Mouse (Mus musculus) CH12.LX (cell line): ENCODE results near the gene Slco4a1. TPM values are rescaled to one million over a fixed set of nuclear protein-coding genes. Genes with fewer than 3 reads are reported as not detected.
A peak's percentile ranks its signal among the peaks of the same experiment; 100 is the strongest.

ENCODE experiments used
- DNase-seq: peaks from one replicate; pipeline ENCODE4 v3.0.0-alpha.2; 2013; ENCODE audit errors: extremely low read depth
- H3K27ac ChIP-seq: 2 replicates; pipeline ENCODE4 v1.5.1; 2012; ENCODE audit warnings: low read depth, mild to moderate bottlenecking, control low read depth, moderate library complexity; ENCODE audit not compliant: insufficient read depth
- H3K27me3 ChIP-seq: replicated peaks from 2 replicates; pipeline ENCODE3; 2012; ENCODE audit warnings: inconsistent platforms
- H3K36me3 ChIP-seq, 2 experiments: replicated peaks in 1 of 2; 2 replicates each; pipeline versions ENCODE3 to v1.6.1; 2012; ENCODE audit warnings: inconsistent platforms in 1 of 2, low read length in 1 of 2, mild to moderate bottlenecking in 1 of 2, mixed read lengths in 1 of 2, moderate library complexity in 1 of 2; ENCODE audit not compliant: control insufficient read depth in 1 of 2, insufficient read depth in 1 of 2
- H3K4me1 ChIP-seq, 2 experiments: 2 replicates each; pipeline ENCODE4 v1.6.1; 2012; ENCODE audit warnings: inconsistent platforms in 1 of 2, moderate library complexity in 1 of 2; ENCODE audit not compliant: insufficient read depth in 2 of 2, control insufficient read depth in 1 of 2
- H3K4me2 ChIP-seq: 2 replicates; pipeline ENCODE4 v1.6.1; 2012; ENCODE audit warnings: low read depth, mild to moderate bottlenecking, control low read depth; ENCODE audit not compliant: poor library complexity, insufficient read depth, severe bottlenecking
- H3K4me3 ChIP-seq, 3 experiments: fragments of 150-350 bp in 1 of 3; sonication (generic) in 1 of 3; replicated peaks in 1 of 3; 2 replicates each; pipeline versions ENCODE3 to v1.5.1; 2011 to 2012; ENCODE audit warnings: low read depth in 2 of 3, low read length in 2 of 3, mild to moderate bottlenecking in 2 of 3, moderate library complexity in 2 of 3, control low read depth in 1 of 3, improper control_type of control experiment in 1 of 3, inconsistent platforms in 1 of 3, mixed read lengths in 1 of 3; ENCODE audit not compliant: poor library complexity in 1 of 3
- H3K79me2 ChIP-seq: replicated peaks from 2 replicates; pipeline ENCODE4 v1.6.1; 2012; ENCODE audit warnings: mild to moderate bottlenecking, moderate library complexity; ENCODE audit not compliant: control insufficient read depth, poor library complexity, insufficient read depth, severe bottlenecking; ENCODE audit errors: extremely low read depth
- H3K9ac ChIP-seq: 2 replicates; pipeline ENCODE4 v1.6.1; 2012; ENCODE audit warnings: low read depth, mild to moderate bottlenecking, control low read depth, moderate library complexity; ENCODE audit not compliant: insufficient read depth
- H3K9me3 ChIP-seq: replicated peaks from 2 replicates; pipeline ENCODE3; 2012; ENCODE audit warnings: low read length, inconsistent platforms, mixed read lengths
- BHLHE40 ChIP-seq: IDR thresholded peaks from 2 replicates; pipeline ENCODE4 v1.6.1; 2011; ENCODE audit warnings: mild to moderate bottlenecking, low read depth, low read length, improper control_type of control experiment
- CHD1 ChIP-seq: IDR thresholded peaks from 2 replicates; pipeline ENCODE4 v1.6.1; 2012; ENCODE audit warnings: low read depth, low read length, improper control_type of control experiment, inconsistent platforms
- CHD2 ChIP-seq: IDR thresholded peaks from 2 replicates; pipeline ENCODE4 v1.6.1; 2011; ENCODE audit warnings: low read length, improper control_type of control experiment
- ELF1 ChIP-seq: IDR thresholded peaks from 2 replicates; pipeline ENCODE4 v1.6.1; 2014; ENCODE audit warnings: low read depth, mild to moderate bottlenecking, inconsistent platforms, low read length, improper control_type of control experiment
- EP300 ChIP-seq: IDR thresholded peaks from 2 replicates; pipeline ENCODE4 v1.6.1; 2011; ENCODE audit warnings: low read length, improper control_type of control experiment
- ETS1 ChIP-seq: conservative IDR thresholded peaks from 2 replicates; pipeline ENCODE4 v1.6.1; 2012; ENCODE audit warnings: low read depth, mild to moderate bottlenecking, inconsistent platforms, low read length, improper control_type of control experiment, moderate library complexity
- GABPA ChIP-seq: IDR thresholded peaks from 2 replicates; pipeline ENCODE4 v1.6.1; 2012; ENCODE audit warnings: low read depth, low read length, improper control_type of control experiment, inconsistent platforms; ENCODE audit not compliant: insufficient replicate concordance
- HCFC1 ChIP-seq: IDR thresholded peaks from 2 replicates; pipeline ENCODE4 v1.6.1; 2012; ENCODE audit warnings: low read depth, mild to moderate bottlenecking, inconsistent platforms, low read length, improper control_type of control experiment
- IRF4 ChIP-seq: IDR thresholded peaks from 2 replicates; pipeline ENCODE4 v1.6.1; 2014; ENCODE audit warnings: low read depth, mild to moderate bottlenecking, inconsistent platforms, low read length, improper control_type of control experiment
- JUN ChIP-seq: IDR thresholded peaks from 2 replicates; pipeline ENCODE4 v1.6.1; 2011; ENCODE audit warnings: low read depth, mild to moderate bottlenecking, low read length, improper control_type of control experiment, moderate library complexity; ENCODE audit not compliant: insufficient read depth
- JUND ChIP-seq: conservative IDR thresholded peaks from 2 replicates; pipeline ENCODE4 v1.6.1; 2011; ENCODE audit warnings: low read depth, low read length, improper control_type of control experiment
- MAFK ChIP-seq: IDR thresholded peaks from 2 replicates; pipeline ENCODE4 v1.6.1; 2011; ENCODE audit warnings: low read length, improper control_type of control experiment; ENCODE audit not compliant: insufficient replicate concordance
- MAX ChIP-seq: IDR thresholded peaks from 2 replicates; pipeline ENCODE4 v1.6.1; 2011; ENCODE audit warnings: low read length, improper control_type of control experiment
- MAZ ChIP-seq: IDR thresholded peaks from 2 replicates; pipeline ENCODE4 v1.6.1; 2012; ENCODE audit warnings: low read depth, mild to moderate bottlenecking, inconsistent platforms, low read length, improper control_type of control experiment, moderate library complexity
- MEF2A ChIP-seq: IDR thresholded peaks from 2 replicates; pipeline ENCODE4 v1.6.1; 2014; ENCODE audit warnings: low read depth, mild to moderate bottlenecking, inconsistent platforms, low read length, improper control_type of control experiment, borderline replicate concordance
- MYC ChIP-seq: IDR thresholded peaks from 2 replicates; pipeline ENCODE4 v1.6.1; 2011; ENCODE audit warnings: low read depth, mild to moderate bottlenecking, improper control_type of control experiment, low read length
- NELFE ChIP-seq: IDR thresholded peaks from 2 replicates; pipeline ENCODE4 v1.6.1; 2011; ENCODE audit warnings: low read depth, low read length, improper control_type of control experiment
- PAX5 ChIP-seq: IDR thresholded peaks from 2 replicates; pipeline ENCODE4 v1.6.1; 2012; ENCODE audit warnings: low read length, inconsistent platforms, mixed read lengths
- POLR2AphosphoS2 ChIP-seq: IDR thresholded peaks from 2 replicates; pipeline ENCODE4 v1.6.1; 2011; ENCODE audit warnings: low read depth, low read length, improper control_type of control experiment
- RAD21 ChIP-seq: IDR thresholded peaks from 2 replicates; pipeline ENCODE4 v1.6.1; 2011; ENCODE audit warnings: low read depth, mild to moderate bottlenecking, low read length, improper control_type of control experiment, moderate library complexity
- SIN3A ChIP-seq: IDR thresholded peaks from 2 replicates; pipeline ENCODE4 v1.6.1; 2012; ENCODE audit warnings: low read length, improper control_type of control experiment, inconsistent platforms
- SMC3 ChIP-seq: IDR thresholded peaks from 2 replicates; pipeline ENCODE4 v1.6.1; 2011; ENCODE audit warnings: low read depth, low read length, improper control_type of control experiment
- TCF12 ChIP-seq: IDR thresholded peaks from 2 replicates; pipeline ENCODE4 v1.6.1; 2014; ENCODE audit warnings: low read depth, mild to moderate bottlenecking, inconsistent platforms, low read length, improper control_type of control experiment
- UBTF ChIP-seq: IDR thresholded peaks from 2 replicates; pipeline ENCODE4 v1.6.1; 2012; ENCODE audit warnings: low read depth, mild to moderate bottlenecking, inconsistent platforms, low read length, improper control_type of control experiment, moderate library complexity
- USF1 ChIP-seq: IDR thresholded peaks from 2 replicates; pipeline ENCODE4 v1.6.1; 2014; ENCODE audit warnings: low read depth, mild to moderate bottlenecking, inconsistent platforms, low read length, improper control_type of control experiment
- ZKSCAN1 ChIP-seq: IDR thresholded peaks from 2 replicates; pipeline ENCODE4 v1.6.1; 2012; ENCODE audit warnings: low read depth, inconsistent platforms, low read length, improper control_type of control experiment, borderline replicate concordance
- dilution Hi-C: fragments of 300-500 bp; cut with MboI; formaldehyde crosslinking; loops from 2 replicates; pipeline ENCODE4 v1.14.3; 2020; ENCODE audit warnings: low sequenced_read_pairs; ENCODE audit not compliant: extremely low pct_unique_long_range_greater_than_20kb, extremely low pct_ligation_motif_present
- in situ Hi-C: fragments of 300-500 bp; cut with MboI; formaldehyde crosslinking; loops from 3 replicates; pipeline ENCODE4 v1.14.3; 2019; ENCODE audit warnings: low sequenced_read_pairs, low pct_ligation_motif_present, low pct_unique_long_range_greater_than_20kb, mixed read lengths
- polyA plus RNA-seq: library from polyadenylated mRNA; unstranded; fragments of >175 nt; gene quantifications from 2 replicates; pipeline ENCODE4 v1.2.1, GENCODE M21; 2012; ENCODE audit warnings: low read depth; ENCODE audit not compliant: insufficient read length
- total RNA-seq, 2 experiments: library from RNA; depleted of rRNA; stranded (reverse); fragments of 300-350 nt in 1 of 2; fragments of >200 nt in 1 of 2; gene quantifications; 2 replicates each; pipeline ENCODE4 v1.2.3; 2012 to 2014

Slco4a1 gene
- total and polyA plus RNA-seq, 3 experiments, result 1.9 to 5.4 (median 3.9) TPM

DNA sequence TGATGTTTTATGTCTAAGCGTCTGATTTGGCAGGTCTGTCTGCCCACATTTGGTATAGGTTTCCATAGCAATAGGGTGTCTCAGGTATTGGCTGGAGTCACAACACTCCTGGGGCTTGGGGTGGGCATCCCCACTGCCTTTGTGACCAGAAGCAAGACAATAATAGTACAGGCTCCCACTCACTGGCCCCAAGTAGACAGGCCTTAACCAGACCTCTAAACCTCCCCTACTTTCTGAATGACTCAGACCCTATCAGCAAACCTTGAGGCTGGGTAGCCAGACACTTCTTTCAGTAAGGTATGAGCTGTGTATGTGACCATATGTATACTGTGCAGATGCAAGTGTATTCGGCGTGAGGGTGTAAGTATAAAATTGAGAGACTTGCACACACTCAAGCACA, 18.8 kb downstream of the Slco4a1 start:
- Histone ChIP-seq H3K9ac (no peak overlapping the region), H3K4me1 (peaks cover 43 to 70% of the 10 kb centered on the region in 2 experiments), H3K27me3 (no peaks in the 10 kb centered on the region), H3K9me3 (no peaks in the 10 kb centered on the region), H3K27ac (peak overlapping the region; percentile 47), H3K79me2 (no peaks in the 10 kb centered on the region), H3K4me2 (peak overlapping the region; percentile 45), H3K4me3 (no peak overlapping the region), H3K36me3 (peaks cover 0 to 26% of the 10 kb centered on the region in 2 experiments)
- dilution Hi-C loops, result no loop called here
- DNase-seq, result peak; percentile 77
- in situ Hi-C loops, result loop anchor here (5.0 to 25.0 kb wide), 2 partner anchors 102 to 287 kb away; no protein-coding TSS in a partner anchor
- no peak for TF ChIP-seq GABPA
- no peak for TF ChIP-seq HCFC1
- TF ChIP-seq JUN, result peak; percentile 88
- TF ChIP-seq NELFE, result no peak
- peak; percentile 99 for TF ChIP-seq IRF4
- peak; percentile 83; the same call in 1 of the 2 replicates for TF ChIP-seq MAZ
- peak; percentile 89 for TF ChIP-seq EP300
- TF ChIP-seq CHD1, result peak; percentile 88; the same call in 1 of the 2 replicates
- no peak for TF ChIP-seq USF1
- peak; percentile 15; the same call in 1 of the 2 replicates for TF ChIP-seq SMC3
- TF ChIP-seq UBTF, result no peak
- TF ChIP-seq TCF12, result peak; percentile 85
- peak; percentile 98 for TF ChIP-seq MEF2A
- no peak for TF ChIP-seq MAX
- TF ChIP-seq SIN3A, result no peak
- TF ChIP-seq MAFK, result peak; percentile 58; the same call in 1 of the 2 replicates
- no peak for TF ChIP-seq ELF1
- peak; percentile 75 for TF ChIP-seq BHLHE40
- no peak for TF ChIP-seq RAD21
- TF ChIP-seq ETS1, result peak; percentile 85
- TF ChIP-seq CHD2, result peak; percentile 57; the same call in 1 of the 2 replicates
- TF ChIP-seq PAX5, result no peak
- TF ChIP-seq MYC, result peak; percentile 42; the same call in 1 of the 2 replicates
- no peak for TF ChIP-seq ZKSCAN1
- TF ChIP-seq JUND, result peak; percentile 94
- 0 out of 2 replicates have a peak, but pooled peaks have one; percentile 49 for TF ChIP-seq POLR2AphosphoS2
